Comparison of ENCODE assay signal across 27 mouse cellular contexts in the genomic region with DNA sequence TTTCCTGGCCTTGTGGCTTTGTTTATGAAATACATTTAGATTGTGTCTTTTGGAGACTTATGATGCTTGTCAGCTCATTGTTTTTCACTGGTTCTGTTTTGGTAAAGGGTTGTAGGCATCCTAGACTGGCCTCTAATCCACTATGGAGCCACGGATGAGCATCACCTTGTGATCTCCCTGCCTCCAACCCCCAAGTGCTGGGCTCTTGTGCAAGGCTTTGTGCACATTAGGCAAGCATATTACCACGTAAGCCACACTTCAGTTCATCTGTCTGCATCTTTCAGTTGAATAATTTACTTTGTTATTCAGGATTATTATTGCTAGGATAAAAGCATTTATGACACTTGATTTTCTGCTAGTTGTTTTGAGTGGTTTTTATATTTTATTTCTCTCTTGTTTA.
"Had no signal": no experiment of that assay in that cellular context is flagged by ENCODE, and none has a peak within 500 bp of the region (broad histone marks: within the 10 kb centered on the region; RNA-seq: fewer than 3 reads in every experiment).

No protein-coding gene starts in this region.

- H3K4me2 ChIP-seq: embryonic facial prominence, embryonic 12.5 days; embryonic facial prominence, embryonic 13.5 days; embryonic facial prominence, embryonic 15.5 days; forebrain, embryonic 12.5 days; forebrain, embryonic 13.5 days; forebrain, embryonic 15.5 days had no signal

- H3K27ac ChIP-seq: embryonic facial prominence, embryonic 10.5 days; embryonic facial prominence, embryonic 12.5 days; embryonic facial prominence, embryonic 13.5 days; embryonic facial prominence, embryonic 15.5 days; forebrain, embryonic 10.5 days; forebrain, embryonic 12.5 days; forebrain, embryonic 13.5 days; forebrain, embryonic 15.5 days; gastrocnemius, adult 2 months; heart, adult 2 months had no signal

- H3K9ac ChIP-seq: embryonic facial prominence, embryonic 12.5 days; embryonic facial prominence, embryonic 13.5 days; embryonic facial prominence, embryonic 15.5 days; forebrain, embryonic 12.5 days; forebrain, embryonic 13.5 days; forebrain, embryonic 15.5 days had no signal

- H3K36me3 ChIP-seq: embryonic facial prominence, embryonic 10.5 days; embryonic facial prominence, embryonic 12.5 days; embryonic facial prominence, embryonic 13.5 days; embryonic facial prominence, embryonic 15.5 days; forebrain, embryonic 10.5 days; forebrain, embryonic 12.5 days; forebrain, embryonic 15.5 days had no signal

- ATAC-seq: forebrain, embryonic 13.5 days; forebrain, embryonic 14.5 days; forebrain, embryonic 15.5 days; forebrain, embryonic 16.5 days had no signal

- H3K4me1 ChIP-seq: embryonic facial prominence, embryonic 10.5 days; embryonic facial prominence, embryonic 12.5 days; embryonic facial prominence, embryonic 13.5 days; embryonic facial prominence, embryonic 15.5 days; forebrain, embryonic 10.5 days; forebrain, embryonic 12.5 days; forebrain, embryonic 13.5 days; forebrain, embryonic 15.5 days had no signal

- DNase-seq: cerebellum, adult 2 months; cerebellum, adult 8-10 months; cerebellum, adult 9-11 months; cerebellum, postnatal 10 days; cerebellum, postnatal 14 days; cerebellum, postnatal 25 days; cerebellum, postnatal 36 days; embryo, embryonic 11 days; gastrocnemius, adult 2 months; gastrocnemius, postnatal 10 days; gastrocnemius, postnatal 14 days; gastrocnemius, postnatal 25 days; gastrocnemius, postnatal 36 days; heart, adult 11 months; heart, adult 18-20 months; heart, adult 2 months had no signal

- H3K4me3 ChIP-seq: embryonic facial prominence, embryonic 10.5 days; embryonic facial prominence, embryonic 12.5 days; embryonic facial prominence, embryonic 13.5 days; embryonic facial prominence, embryonic 15.5 days; erythroblast, embryonic 14.5 days; forebrain, embryonic 10.5 days; forebrain, embryonic 12.5 days; forebrain, embryonic 13.5 days; forebrain, embryonic 15.5 days; gastrocnemius, adult 2 months; heart, adult 2 months had no signal

- H3K27me3 ChIP-seq: embryonic facial prominence, embryonic 12.5 days; embryonic facial prominence, embryonic 13.5 days; embryonic facial prominence, embryonic 15.5 days; forebrain, embryonic 12.5 days; forebrain, embryonic 13.5 days; forebrain, embryonic 15.5 days had no signal

- H3K9me3 ChIP-seq: embryonic facial prominence, embryonic 12.5 days; embryonic facial prominence, embryonic 15.5 days; forebrain, embryonic 15.5 days had no signal
